In the genomic region with DNA sequence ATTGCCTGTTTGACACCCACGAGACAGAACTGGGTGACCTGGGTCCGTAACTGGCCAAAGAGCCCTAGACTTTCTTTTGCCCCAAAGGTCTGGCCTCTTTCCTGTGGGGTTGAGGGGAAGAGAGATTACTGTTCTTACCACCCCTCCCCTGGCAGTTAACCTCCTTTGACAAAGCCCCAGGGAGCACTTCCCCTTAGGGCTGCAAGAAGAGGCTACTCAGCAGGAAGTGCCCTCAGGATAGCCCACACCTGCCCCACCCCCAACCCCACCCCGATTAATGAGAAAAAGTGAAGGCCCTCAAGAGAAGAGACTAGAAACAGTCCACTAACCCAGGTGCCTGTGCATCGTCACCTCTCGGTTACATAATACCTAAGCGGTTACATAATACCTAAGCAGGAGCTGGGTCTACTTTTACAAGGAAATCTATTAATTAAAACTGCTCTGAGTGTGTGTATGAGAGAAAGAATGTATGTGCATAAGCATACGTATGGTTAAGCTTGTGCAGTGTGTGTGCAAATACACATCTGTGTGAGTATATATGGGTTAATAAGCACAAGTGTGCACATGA, we compare ENCODE assay signal across 12 mouse cellular contexts.
DNase-seq lines count a peak whose midpoint lies in the region; ATAC-seq lines count a peak whose summit lies in the region.
"Had no signal": no experiment of that assay in that cellular context is flagged by ENCODE, and none has a peak within 500 bp of the region (broad histone marks: within the 10 kb centered on the region; RNA-seq: fewer than 3 reads in every experiment).

No protein-coding gene starts in this region.

- no peak overlapping the region for H3K9ac ChIP-seq in hindbrain, embryonic 13.5 days
- H3K9ac ChIP-seq in hindbrain, embryonic 11.5 days (ENCODE audit: low read depth, low read length), result no peak overlapping the region
- H3K9ac ChIP-seq in midbrain, embryonic 15.5 days, result no peak overlapping the region
- H3K9ac ChIP-seq in midbrain, embryonic 11.5 days (ENCODE audit: low read length), result no peak overlapping the region
- H3K9ac ChIP-seq in embryonic facial prominence, embryonic 14.5 days (ENCODE audit: low read depth, low read length), result no peak overlapping the region
- H3K9ac ChIP-seq: limb, embryonic 13.5 days had no signal

- no peak overlapping the region for H3K4me3 ChIP-seq in hindbrain, embryonic 13.5 days
- H3K4me3 ChIP-seq in hindbrain, embryonic 11.5 days (ENCODE audit: low read depth, low read length), result no peak overlapping the region
- H3K4me3 ChIP-seq in midbrain, embryonic 15.5 days, result no peak overlapping the region
- no peak overlapping the region for H3K4me3 ChIP-seq in midbrain, embryonic 11.5 days (ENCODE audit: low read depth, low read length)
- no peak overlapping the region for H3K4me3 ChIP-seq in embryonic facial prominence, embryonic 14.5 days (ENCODE audit: low read depth, low read length)
- H3K4me3 ChIP-seq in heart, embryonic 10.5 days, result no peak overlapping the region
- H3K4me3 ChIP-seq: gastrocnemius, adult 2 months; limb, embryonic 13.5 days had no signal

- no peaks in the 10 kb centered on the region for H3K36me3 ChIP-seq in hindbrain, embryonic 13.5 days
- H3K36me3 ChIP-seq in hindbrain, embryonic 11.5 days (ENCODE audit: control insufficient read depth, insufficient read depth, low read length), result no peaks in the 10 kb centered on the region
- H3K36me3 ChIP-seq in midbrain, embryonic 15.5 days (replicated peaks), result no peaks in the 10 kb centered on the region
- no peaks in the 10 kb centered on the region for H3K36me3 ChIP-seq in midbrain, embryonic 11.5 days (ENCODE audit: control insufficient read depth, insufficient read depth, low read length)
- no peaks in the 10 kb centered on the region for H3K36me3 ChIP-seq in embryonic facial prominence, embryonic 14.5 days (ENCODE audit: control insufficient read depth, insufficient read depth, low read length)
- H3K36me3 ChIP-seq in heart, embryonic 10.5 days, result no peaks in the 10 kb centered on the region
- H3K36me3 ChIP-seq: limb, embryonic 13.5 days had no signal

- H3K9me3 ChIP-seq in hindbrain, embryonic 13.5 days, result no peaks in the 10 kb centered on the region
- H3K9me3 ChIP-seq in hindbrain, embryonic 11.5 days (ENCODE audit: control insufficient read depth, low read length), result no peaks in the 10 kb centered on the region
- H3K9me3 ChIP-seq in midbrain, embryonic 15.5 days, result no peaks in the 10 kb centered on the region
- no peaks in the 10 kb centered on the region for H3K9me3 ChIP-seq in midbrain, embryonic 11.5 days (ENCODE audit: control insufficient read depth, low read length)
- no peaks in the 10 kb centered on the region for H3K9me3 ChIP-seq in embryonic facial prominence, embryonic 14.5 days (ENCODE audit: control insufficient read depth, low read length)
- no peaks in the 10 kb centered on the region for H3K9me3 ChIP-seq in heart, embryonic 10.5 days
- H3K9me3 ChIP-seq: limb, embryonic 13.5 days had no signal

- WGBS in hindbrain, embryonic 13.5 days, result 60% methylated on average over 7 of the region's 7 CpGs
- WGBS in hindbrain, embryonic 11.5 days, result 58% methylated on average over 7 of the region's 7 CpGs
- WGBS in midbrain, embryonic 15.5 days, result 52% methylated on average over 7 of the region's 7 CpGs
- WGBS in midbrain, embryonic 11.5 days, result 55% methylated on average over 7 of the region's 7 CpGs
- WGBS in embryonic facial prominence, embryonic 14.5 days, result 39% methylated on average over 7 of the region's 7 CpGs
- WGBS in heart, embryonic 10.5 days, result 64% methylated on average over 7 of the region's 7 CpGs

- DNase-seq in hindbrain, embryonic 11.5 days (ENCODE audit: low spot score), result no peak
- DNase-seq in midbrain, embryonic 11.5 days (ENCODE audit: low spot score, missing footprints), result no peak
- peak; percentile 12 for DNase-seq in embryonic facial prominence, embryonic 14.5 days (ENCODE audit: low spot score)
- no peak for DNase-seq in ovary, postnatal 36 days (ENCODE audit: low spot score)
- DNase-seq in heart, embryonic 10.5 days (ENCODE audit: low spot score), result no peak
- DNase-seq: cerebellum, adult 9-11 months; gastrocnemius, adult 2 months; heart, postnatal 14 days had no signal

- no peak for ATAC-seq in hindbrain, embryonic 13.5 days (ENCODE audit: low FRiP score)
- ATAC-seq in hindbrain, embryonic 11.5 days (ENCODE audit: low FRiP score), result no peak
- ATAC-seq in midbrain, embryonic 15.5 days (replicated peaks), result 0 out of 2 replicates have a peak, but pooled peaks have one; percentile 16
- no peak for ATAC-seq in midbrain, embryonic 11.5 days (ENCODE audit: low FRiP score)
- no peak for ATAC-seq in embryonic facial prominence, embryonic 14.5 days (ENCODE audit: low read depth)
- ATAC-seq: CD4-positive, CD25-positive, alpha-beta regulatory T cell, adult 4 months had no signal

- H3K4me2 ChIP-seq in hindbrain, embryonic 13.5 days, result no peak overlapping the region
- H3K4me2 ChIP-seq in hindbrain, embryonic 11.5 days (replicated peaks; ENCODE audit: low read depth, low read length), result no peak overlapping the region
- no peak overlapping the region for H3K4me2 ChIP-seq in midbrain, embryonic 15.5 days
- no peak overlapping the region for H3K4me2 ChIP-seq in midbrain, embryonic 11.5 days
- H3K4me2 ChIP-seq in embryonic facial prominence, embryonic 14.5 days (ENCODE audit: low read depth, low read length), result no peak overlapping the region
- H3K4me2 ChIP-seq: limb, embryonic 13.5 days had no signal

- peak overlapping the region; percentile 78; the same call in 1 of the 2 replicates for H3K27ac ChIP-seq in hindbrain, embryonic 13.5 days
- no peak overlapping the region for H3K27ac ChIP-seq in hindbrain, embryonic 11.5 days (ENCODE audit: low read depth, low read length)
- no peak overlapping the region for H3K27ac ChIP-seq in midbrain, embryonic 15.5 days
- no peak overlapping the region for H3K27ac ChIP-seq in midbrain, embryonic 11.5 days (ENCODE audit: low read depth, low read length)
- H3K27ac ChIP-seq in embryonic facial prominence, embryonic 14.5 days (replicated peaks; ENCODE audit: low read depth, low read length), result no peak overlapping the region
- H3K27ac ChIP-seq in heart, embryonic 10.5 days, result no peak overlapping the region
- H3K27ac ChIP-seq: gastrocnemius, adult 2 months; limb, embryonic 13.5 days had no signal

- H3K4me1 ChIP-seq in hindbrain, embryonic 13.5 days (replicated peaks), result peaks cover 39% of the 10 kb centered on the region
- H3K4me1 ChIP-seq in hindbrain, embryonic 11.5 days (replicated peaks; ENCODE audit: control insufficient read depth, insufficient read depth, low read length), result no peaks in the 10 kb centered on the region
- H3K4me1 ChIP-seq in midbrain, embryonic 15.5 days, result peaks cover 9% of the 10 kb centered on the region
- H3K4me1 ChIP-seq in midbrain, embryonic 11.5 days (ENCODE audit: control insufficient read depth, insufficient read depth, low read length), result peaks cover 6% of the 10 kb centered on the region
- no peaks in the 10 kb centered on the region for H3K4me1 ChIP-seq in embryonic facial prominence, embryonic 14.5 days (ENCODE audit: control insufficient read depth, insufficient read depth, low read length)
- H3K4me1 ChIP-seq in heart, embryonic 10.5 days, result peaks cover 11% of the 10 kb centered on the region; the same call in 1 of the 2 replicates

- H3K27me3 ChIP-seq in hindbrain, embryonic 13.5 days, result no peaks in the 10 kb centered on the region
- no peaks in the 10 kb centered on the region for H3K27me3 ChIP-seq in hindbrain, embryonic 11.5 days (ENCODE audit: control insufficient read depth, insufficient read depth, low read length)
- H3K27me3 ChIP-seq in midbrain, embryonic 15.5 days (replicated peaks), result no peaks in the 10 kb centered on the region
- no peaks in the 10 kb centered on the region for H3K27me3 ChIP-seq in midbrain, embryonic 11.5 days (ENCODE audit: control insufficient read depth, insufficient read depth, low read length)
- H3K27me3 ChIP-seq in embryonic facial prominence, embryonic 14.5 days (replicated peaks; ENCODE audit: control insufficient read depth, insufficient read depth, low read length), result no peaks in the 10 kb centered on the region
- H3K27me3 ChIP-seq in heart, embryonic 10.5 days (ENCODE audit: insufficient read depth, poor library complexity, severe bottlenecking), result no peaks in the 10 kb centered on the region; the same call in 1 of the 2 replicates
- H3K27me3 ChIP-seq: limb, embryonic 13.5 days had no signal
